ENCODE assay signal across 14 mouse cellular contexts in genomic region chr11:19917381-19918245, GRCm38 (mm10). TPM values are rescaled to one million over a fixed set of nuclear protein-coding genes. Genes with fewer than 3 reads are reported as not detected.
DNase-seq lines count a peak whose midpoint lies in the region; ATAC-seq lines count a peak whose summit lies in the region.
"Had no signal": no experiment of that assay in that cellular context is flagged by ENCODE, and none has a peak within 500 bp of the region (broad histone marks: within the 10 kb centered on the region; RNA-seq: fewer than 3 reads in every experiment).

No protein-coding gene starts in this region.

- H3K4me2 ChIP-seq in kidney, embryonic 14.5 days (replicated peaks; ENCODE audit: low read depth, low read length), result no peak overlapping the region
- H3K4me2 ChIP-seq in hindbrain, embryonic 14.5 days (replicated peaks), result no peak overlapping the region
- H3K4me2 ChIP-seq: intestine, embryonic 15.5 days had no signal

- H3K9ac ChIP-seq in kidney, embryonic 14.5 days (ENCODE audit: low read depth, low read length), result no peak overlapping the region
- no peak overlapping the region for H3K9ac ChIP-seq in hindbrain, embryonic 14.5 days
- H3K9ac ChIP-seq: forebrain, postnatal 0 days; intestine, embryonic 15.5 days had no signal

- H3K27ac ChIP-seq in kidney, embryonic 14.5 days (ENCODE audit: low read depth, low read length), result peak overlapping the region; percentile 32; the same call in 1 of the 2 replicates
- H3K27ac ChIP-seq in hindbrain, embryonic 14.5 days, result no peak overlapping the region
- H3K27ac ChIP-seq: intestine, embryonic 15.5 days had no signal

- no peaks in the 10 kb centered on the region for H3K36me3 ChIP-seq in kidney, embryonic 14.5 days (ENCODE audit: control insufficient read depth, insufficient read depth, low read length)
- no peaks in the 10 kb centered on the region for H3K36me3 ChIP-seq in hindbrain, embryonic 14.5 days (replicated peaks; ENCODE audit: control insufficient read depth, insufficient read depth)
- H3K36me3 ChIP-seq: intestine, embryonic 15.5 days had no signal

- WGBS in kidney, embryonic 14.5 days, result 31% methylated on average over 9 of the region's 9 CpGs
- 16% methylated on average over 9 of the region's 9 CpGs for WGBS in hindbrain, embryonic 14.5 days

- peaks cover 4% of the 10 kb centered on the region; the same call in 1 of the 2 replicates for H3K9me3 ChIP-seq in kidney, embryonic 14.5 days (ENCODE audit: control insufficient read depth, low read length)
- 0 out of 2 replicates have a peak, but pooled peaks cover 4% of the 10 kb centered on the region for H3K9me3 ChIP-seq in hindbrain, embryonic 14.5 days (ENCODE audit: control insufficient read depth, low read length)
- H3K9me3 ChIP-seq: intestine, embryonic 15.5 days had no signal

- 0 out of 2 replicates have a peak, but pooled peaks have one; percentile 37 for ATAC-seq in kidney, embryonic 14.5 days (ENCODE audit: low FRiP score, low TSS enrichment)
- no peak for ATAC-seq in hindbrain, embryonic 14.5 days (ENCODE audit: low FRiP score)
- ATAC-seq: forebrain, postnatal 0 days; intestine, embryonic 15.5 days had no signal

- no peaks in the 10 kb centered on the region for H3K27me3 ChIP-seq in kidney, embryonic 14.5 days (ENCODE audit: control insufficient read depth, insufficient read depth, low read length)
- 0 out of 2 replicates have a peak, but pooled peaks cover 6% of the 10 kb centered on the region for H3K27me3 ChIP-seq in hindbrain, embryonic 14.5 days (ENCODE audit: control insufficient read depth, insufficient read depth, low read length)
- H3K27me3 ChIP-seq: intestine, embryonic 15.5 days had no signal

- peak; percentile 62 for DNase-seq in cerebellum, adult 11-12 months
- no peak for DNase-seq in cerebellum, adult 9-11 months
- DNase-seq in kidney, postnatal 10 days, result no peak
- peak; percentile 53 for DNase-seq in cerebellum, adult 8-10 months
- DNase-seq in kidney, postnatal 4 days, result peak; percentile 47 to 56
- no peak for DNase-seq in retina, postnatal 1 day
- DNase-seq in hindbrain, embryonic 14.5 days (ENCODE audit: low spot score), result no peak
- DNase-seq: adrenal gland, adult 8-10 months; forebrain, postnatal 0 days; gastrocnemius, postnatal 36 days; lung, postnatal 4 days; right cerebral cortex, postnatal 14 days had no signal

- H3K4me3 ChIP-seq in kidney, embryonic 14.5 days (ENCODE audit: low read length), result no peak overlapping the region
- H3K4me3 ChIP-seq in hindbrain, embryonic 14.5 days (replicated peaks; ENCODE audit: low read length), result no peak overlapping the region
- H3K4me3 ChIP-seq: intestine, embryonic 15.5 days had no signal

- peaks cover 6% of the 10 kb centered on the region; the same call in 1 of the 2 replicates for H3K4me1 ChIP-seq in kidney, embryonic 14.5 days (ENCODE audit: control insufficient read depth, insufficient read depth, low read length)
- H3K4me1 ChIP-seq in hindbrain, embryonic 14.5 days (replicated peaks; ENCODE audit: control insufficient read depth, insufficient read depth, low read length), result peaks cover 12% of the 10 kb centered on the region; the same call in 1 of the 2 replicates

RNA-seq across cellular contexts. Expression of gene Spred2, which starts 6.6 kb away (rescaled TPM):
- 9.8 and 12.3 TPM in 2 replicates for polyA plus RNA-seq in kidney, embryonic 14.5 days (2014; fragmentation: Nextera tagmentation; extraction: Ambion mirVana)
- polyA plus RNA-seq in hindbrain, embryonic 14.5 days (2014; fragmentation: Nextera tagmentation; extraction: Ambion mirVana), result 6.4 and 8.0 TPM in 2 replicates

Comparison
In these comparisons a context has a peak if more than half of its experiments do, and no peak if none do; other contexts are left out.
1. DNase-seq: peak in cerebellum, adult 11-12 months (single experiment), cerebellum, adult 8-10 months (single experiment) and kidney, postnatal 4 days (2 of 2); none in cerebellum, adult 9-11 months (single experiment), kidney, postnatal 10 days (single experiment), retina, postnatal 1 day (single experiment) and hindbrain, embryonic 14.5 days (single experiment).